Mouse (Mus musculus) MEL (cell line): Measurements from ENCODE around the gene Gm7694.

ENCODE experiments used
- CTCF ChIP-seq, 3 experiments: IDR thresholded peaks in 2 of 3; conservative IDR thresholded peaks in 1 of 3; 2 replicates each; pipeline ENCODE4 v1.5.1; 2011 to 2012; ENCODE audit warnings: low read length in 3 of 3, low read depth in 2 of 3, mild to moderate bottlenecking in 2 of 3, improper control_type of control experiment in 1 of 3, inconsistent platforms in 1 of 3, mixed read lengths in 1 of 3, moderate library complexity in 1 of 3; ENCODE audit not compliant: control insufficient read depth in 1 of 3, insufficient read depth in 1 of 3, poor library complexity in 1 of 3, severe bottlenecking in 1 of 3
- E2F4 ChIP-seq: IDR thresholded peaks from 2 replicates; pipeline ENCODE4 v1.6.1; 2011; ENCODE audit warnings: low read depth, low read length, improper control_type of control experiment, borderline replicate concordance
- ETS1 ChIP-seq: IDR thresholded peaks from 2 replicates; pipeline ENCODE4 v1.6.1; 2012; ENCODE audit warnings: low read depth, mild to moderate bottlenecking, inconsistent platforms, low read length, improper control_type of control experiment, moderate library complexity
- KAT2A ChIP-seq: conservative IDR thresholded peaks from 2 replicates; pipeline ENCODE4 v1.6.1; 2012; ENCODE audit warnings: low read depth, low read length, improper control_type of control experiment, inconsistent platforms
- POLR2A ChIP-seq, 2 experiments: IDR thresholded peaks; 2 replicates each; pipeline ENCODE4 v1.6.1; 2011 to 2012; ENCODE audit warnings: low read length in 2 of 2, mild to moderate bottlenecking in 2 of 2, control low read depth in 1 of 2, improper control_type of control experiment in 1 of 2, low read depth in 1 of 2, moderate library complexity in 1 of 2; ENCODE audit not compliant: control insufficient read depth in 1 of 2, insufficient read depth in 1 of 2, poor library complexity in 1 of 2
- POLR2AphosphoS2 ChIP-seq: IDR thresholded peaks from 2 replicates; pipeline ENCODE4 v1.6.1; 2011; ENCODE audit warnings: low read length, improper control_type of control experiment
- POLR2AphosphoS5 ChIP-seq: IDR thresholded peaks from 2 replicates; pipeline ENCODE4 v1.6.1; 2012; ENCODE audit warnings: low read depth, borderline replicate concordance, mild to moderate bottlenecking, inconsistent platforms, low read length, moderate library complexity, mixed read lengths
- SMC3 ChIP-seq: IDR thresholded peaks from 2 replicates; pipeline ENCODE4 v1.6.1; 2011; ENCODE audit warnings: low read depth, low read length, improper control_type of control experiment
- UBTF ChIP-seq: IDR thresholded peaks from 2 replicates; pipeline ENCODE4 v1.6.1; 2012; ENCODE audit warnings: low read depth, mild to moderate bottlenecking, inconsistent platforms, low read length, improper control_type of control experiment, moderate library complexity, borderline replicate concordance; ENCODE audit not compliant: insufficient read depth
- USF2 ChIP-seq, 2 experiments: IDR thresholded peaks; 2 replicates each; pipeline ENCODE4 v1.6.1; 2011 to 2012; ENCODE audit warnings: improper control_type of control experiment in 2 of 2, low read length in 2 of 2, borderline replicate concordance in 1 of 2, inconsistent platforms in 1 of 2, low read depth in 1 of 2, mild to moderate bottlenecking in 1 of 2; ENCODE audit not compliant: insufficient read depth in 1 of 2

GRCm38 (mm10) chr1:170322046-170322445 lies 15.9 kb upstream of the Gm7694 start:
- TF ChIP-seq POLR2AphosphoS2: no peak
- TF ChIP-seq CTCF (IDR thresholded peaks at IDR 0.05 in 2 of 3, conservative IDR thresholded peaks at IDR 0.05 in 1 of 3; ENCODE audit: control insufficient read depth in 1 of 3, insufficient read depth in 1 of 3, low read depth in 2 of 3, low read length in 3 of 3, poor library complexity in 1 of 3, severe bottlenecking in 1 of 3): no peak
- TF ChIP-seq UBTF: no peak
- TF ChIP-seq POLR2A (IDR thresholded peaks at IDR 0.05; ENCODE audit: control insufficient read depth in 1 of 2, insufficient read depth in 1 of 2, low read depth in 1 of 2, low read length in 2 of 2, poor library complexity in 1 of 2): no peak
- TF ChIP-seq E2F4: no peak
- TF ChIP-seq KAT2A: no peak
- no peak for TF ChIP-seq POLR2AphosphoS5
- no peak for TF ChIP-seq ETS1
- no peak for TF ChIP-seq USF2 (IDR thresholded peaks at IDR 0.05; ENCODE audit: borderline replicate concordance in 1 of 2, insufficient read depth in 1 of 2, low read depth in 1 of 2, low read length in 2 of 2)
- TF ChIP-seq SMC3: no peak
